Mouse (Mus musculus) limb, embryonic 14.5 days (tissue): ENCODE measurements at regions not wholly inside any gene's neighbourhood (a gene's known extent, or its start where the extent isn't known, plus 50 kb on each side); places are given as distances from the start of the nearest gene placed in this dataset.

Experiments
- ATAC-seq: fragments of 200-750 bp; cut with Nextera tagmentation; 2 replicates; pipeline ENCODE4 v1.8.0; 2017; ENCODE audit warnings: low read depth, moderate number of reproducible peaks, moderate TSS enrichment; ENCODE audit not compliant: low FRiP score
- DNase-seq: peaks from one replicate; pipeline ENCODE4 v3.0.0-alpha.2; 2015; ENCODE audit warnings: low spot score
- H3K27ac ChIP-seq: fragments of 300-500 bp; sonication (generic); replicated peaks from 2 replicates; pipeline ENCODE4 v1.5.1; 2014; ENCODE audit warnings: low read depth, mild to moderate bottlenecking, low read length, moderate library complexity, mixed read lengths
- H3K27me3 ChIP-seq: fragments of 300-500 bp; sonication (generic); 2 replicates; pipeline ENCODE4 v1.6.1; 2014; ENCODE audit warnings: low read length, mixed read lengths; ENCODE audit not compliant: control insufficient read depth, insufficient read depth
- H3K36me3 ChIP-seq: fragments of 300-500 bp; sonication (generic); 2 replicates; pipeline ENCODE4 v1.6.1; 2014; ENCODE audit warnings: mild to moderate bottlenecking, low read length, moderate library complexity, mixed read lengths; ENCODE audit not compliant: control insufficient read depth, insufficient read depth
- H3K4me1 ChIP-seq: fragments of 300-500 bp; sonication (generic); 2 replicates; pipeline ENCODE4 v1.6.1; 2014; ENCODE audit warnings: antibody characterized with exemption, low read length, mixed read lengths; ENCODE audit not compliant: control insufficient read depth, insufficient read depth
- H3K4me2 ChIP-seq: fragments of 300-500 bp; sonication (generic); replicated peaks from 2 replicates; pipeline ENCODE4 v1.6.1; 2014; ENCODE audit warnings: low read depth, mild to moderate bottlenecking, low read length, moderate library complexity; ENCODE audit not compliant: severe bottlenecking
- H3K4me3 ChIP-seq: fragments of 300-500 bp; sonication (generic); replicated peaks from 2 replicates; pipeline ENCODE4 v1.5.1; 2014; ENCODE audit warnings: low read length
- H3K9ac ChIP-seq: fragments of 300-500 bp; sonication (generic); 2 replicates; pipeline ENCODE4 v1.6.1; 2014; ENCODE audit warnings: mild to moderate bottlenecking, low read depth, low read length, moderate library complexity; ENCODE audit not compliant: severe bottlenecking
- H3K9me3 ChIP-seq: fragments of 300-500 bp; sonication (generic); 2 replicates; pipeline ENCODE4 v1.6.1; 2016; ENCODE audit warnings: low read length; ENCODE audit not compliant: control insufficient read depth
- POLR2A ChIP-seq: fragments of 200-500 bp; IDR thresholded peaks from 2 replicates; pipeline ENCODE4 v1.8.0; 2012; ENCODE audit warnings: inconsistent platforms, mild to moderate bottlenecking, moderate library complexity, borderline replicate concordance; ENCODE audit not compliant: insufficient read depth, insufficient read length; ENCODE audit errors: extremely low read depth
- WGBS: fragments of 180-500 bp; shearing (Covaris S2); extraction: QIAGEN DNeasy Blood & Tissue Kit; methylation state at CpG from one replicate; pipeline ENCODE4 v1.1.7; 2014; 5-methylcytosine and 5-hydroxymethylcytosine counted together

- H3K9ac ChIP-seq: no peak overlapping the region
- H3K4me3 ChIP-seq: no peak overlapping the region
- 94% methylated on average over 1 of the region's 1 CpGs for WGBS
- H3K27ac ChIP-seq: no peak overlapping the region
- DNase-seq (no peak), ATAC-seq (no peak)
- no peak overlapping the region for H3K4me2 ChIP-seq
- no peaks in the 10 kb centered on the region for H3K27me3 ChIP-seq
- no peaks in the 10 kb centered on the region for H3K36me3 ChIP-seq
- no peak for TF ChIP-seq POLR2A
- no peaks in the 10 kb centered on the region for H3K9me3 ChIP-seq
- no peaks in the 10 kb centered on the region for H3K4me1 ChIP-seq
Observed at GRCm38 (mm10) chr12:46333376-46333775, 485.4 kb downstream of the Nova1 start.

GRCm38 (mm10) chr12:46327865-46328264 is 490.9 kb downstream of the Nova1 start:
- H3K4me3 ChIP-seq: no peak overlapping the region
- no peak overlapping the region for H3K4me2 ChIP-seq
- H3K9me3 ChIP-seq: no peaks in the 10 kb centered on the region
- H3K9ac ChIP-seq: no peak overlapping the region
- ATAC-seq: no peak
- WGBS: 84% methylated on average over 1 of the region's 1 CpGs
- TF ChIP-seq POLR2A: no peak
- no peaks in the 10 kb centered on the region for H3K36me3 ChIP-seq
- H3K27me3 ChIP-seq: no peaks in the 10 kb centered on the region
- H3K27ac ChIP-seq: no peak overlapping the region
- no peak for DNase-seq
- no peaks in the 10 kb centered on the region for H3K4me1 ChIP-seq

- Histone ChIP-seq H3K9me3 (no peaks in the 10 kb centered on the region), H3K27ac (no peak overlapping the region), H3K9ac (no peak overlapping the region), H3K4me3 (no peak overlapping the region), H3K4me2 (no peak overlapping the region), H3K4me1 (no peaks in the 10 kb centered on the region), H3K27me3 (no peaks in the 10 kb centered on the region), H3K36me3 (no peaks in the 10 kb centered on the region)
- no peak for TF ChIP-seq POLR2A
- WGBS: 69% methylated on average over 3 of the region's 3 CpGs
- DNase-seq: no peak
- ATAC-seq: no peak
Observed at GRCm38 (mm10) chr12:46323276-46323675, 495.5 kb downstream of the Nova1 start.

- no peaks in the 10 kb centered on the region for H3K9me3 ChIP-seq
- H3K4me3 ChIP-seq: no peak overlapping the region
- 75% methylated on average over 5 of the region's 5 CpGs for WGBS
Observed at GRCm38 (mm10) chr12:46303136-46303797, 515.5 kb downstream of the Nova1 start.

GRCm38 (mm10) chr12:46298926-46299325 is 519.8 kb downstream of the Nova1 start:
- whole genome bisulfite sequencing: 89% methylated on average over 5 of the region's 5 CpGs
- ATAC-seq (no peak), DNase-seq (no peak)
- TF ChIP-seq POLR2A: no peak
- no peak overlapping the region for H3K9ac ChIP-seq
- no peaks in the 10 kb centered on the region for H3K4me1 ChIP-seq
- H3K4me3 ChIP-seq: no peak overlapping the region
- H3K4me2 ChIP-seq: no peak overlapping the region
- no peak overlapping the region for H3K27ac ChIP-seq
- no peaks in the 10 kb centered on the region for H3K36me3 ChIP-seq
- no peaks in the 10 kb centered on the region for H3K27me3 ChIP-seq
- no peaks in the 10 kb centered on the region for H3K9me3 ChIP-seq

More at GRCm38 (mm10) chr12:46303136-46303797, 515.5 kb downstream of the Nova1 start:
- Histone ChIP-seq H3K4me1 (no peaks in the 10 kb centered on the region), H3K36me3 (no peaks in the 10 kb centered on the region), H3K4me2 (no peak overlapping the region), H3K9ac (no peak overlapping the region), H3K27ac (no peak overlapping the region), H3K27me3 (no peaks in the 10 kb centered on the region)
- no peak for TF ChIP-seq POLR2A
- DNase-seq: no peak
- no peak for ATAC-seq
